Mouse (Mus musculus): ENCODE measurements around the gene Mnat1. TPM values are rescaled to one million over a fixed set of nuclear protein-coding genes. Genes with fewer than 3 reads are reported as not detected.

The Mnat1 gene
- polyA plus RNA-seq, 1 experiment, result 2.2 TPM

DNA sequence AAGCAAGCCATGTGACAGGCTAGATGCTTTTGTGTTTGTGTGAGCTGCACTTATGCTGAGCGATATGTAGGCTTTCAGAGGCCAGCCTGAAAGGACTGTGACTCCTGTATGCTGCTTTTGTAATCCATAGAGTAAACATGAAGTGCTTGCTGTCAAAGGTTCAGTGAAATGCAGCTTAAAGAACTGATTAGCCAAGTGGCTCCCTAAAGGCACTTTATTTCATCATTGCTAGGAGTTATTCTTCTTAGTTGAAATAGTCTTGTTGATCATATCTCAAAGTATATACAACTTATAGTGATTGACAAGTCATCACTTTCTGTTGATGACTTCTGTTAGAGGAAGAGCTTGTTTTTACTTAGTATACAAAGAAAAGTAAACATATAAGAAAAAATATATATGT is 83.9 kb downstream of the Mnat1 start:
- Histone ChIP-seq H3K27me3 (ENCODE audit: control insufficient read depth, insufficient read depth, low read length) (no peaks in the 10 kb centered on the region), H3K4me3 (ENCODE audit: extremely low read depth, insufficient read depth, insufficient read length) (no peak overlapping the region), H3K27ac (ENCODE audit: insufficient read depth, low read length) (no peak overlapping the region), H3K36me3 (ENCODE audit: control insufficient read depth, insufficient read depth, low read length) (no peaks in the 10 kb centered on the region), H3K4me1 (ENCODE audit: control insufficient read depth, insufficient read depth, insufficient read length) (no peaks in the 10 kb centered on the region)
- 98% methylated on average over 1 of the region's 1 CpGs for WGBS
- TF ChIP-seq POLR2A (IDR thresholded peaks at IDR 0.05; ENCODE audit: low read depth, low read length), result no peak
- TF ChIP-seq CTCF (IDR thresholded peaks at IDR 0.05; ENCODE audit: extremely low read depth, insufficient read depth, insufficient read length, insufficient replicate concordance), result no peak
- no peak for DNase-seq (ENCODE audit: low read depth in 1 of 2, low spot score in 2 of 2)

DNA sequence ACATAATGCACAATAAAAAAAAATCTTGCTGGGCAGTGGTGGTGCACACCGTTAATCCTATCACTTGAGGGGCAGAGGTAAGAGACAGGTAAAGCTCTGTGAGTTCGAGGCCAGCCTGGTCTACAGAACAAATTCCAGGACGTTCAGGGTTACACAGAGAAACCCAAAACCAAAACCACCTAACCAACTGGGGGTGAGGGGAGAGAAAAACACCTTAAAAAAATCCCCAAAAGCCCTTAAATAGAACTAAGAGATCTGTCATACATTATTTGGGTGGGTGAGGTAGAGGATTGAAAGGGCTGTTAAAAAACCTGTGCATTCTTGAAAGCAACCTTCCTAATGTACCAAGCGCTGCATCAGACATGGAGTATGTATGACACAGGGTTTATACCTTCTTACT is 85.0 kb downstream of the Mnat1 start:
- Histone ChIP-seq H3K27me3 (ENCODE audit: control insufficient read depth, insufficient read depth, low read length) (no peaks in the 10 kb centered on the region), H3K4me1 (ENCODE audit: control insufficient read depth, insufficient read depth, insufficient read length) (no peaks in the 10 kb centered on the region), H3K4me3 (ENCODE audit: extremely low read depth, insufficient read depth, insufficient read length) (no peak overlapping the region), H3K36me3 (ENCODE audit: control insufficient read depth, insufficient read depth, low read length) (no peaks in the 10 kb centered on the region), H3K27ac (ENCODE audit: insufficient read depth, low read length) (no peak overlapping the region)
- no peak for DNase-seq (ENCODE audit: low read depth in 1 of 2, low spot score in 2 of 2)
- TF ChIP-seq CTCF (IDR thresholded peaks at IDR 0.05; ENCODE audit: extremely low read depth, insufficient read depth, insufficient read length, insufficient replicate concordance) (no peak), POLR2A (IDR thresholded peaks at IDR 0.05; ENCODE audit: low read depth, low read length) (no peak)
- 78% methylated on average over 4 of the region's 4 CpGs for WGBS

DNA sequence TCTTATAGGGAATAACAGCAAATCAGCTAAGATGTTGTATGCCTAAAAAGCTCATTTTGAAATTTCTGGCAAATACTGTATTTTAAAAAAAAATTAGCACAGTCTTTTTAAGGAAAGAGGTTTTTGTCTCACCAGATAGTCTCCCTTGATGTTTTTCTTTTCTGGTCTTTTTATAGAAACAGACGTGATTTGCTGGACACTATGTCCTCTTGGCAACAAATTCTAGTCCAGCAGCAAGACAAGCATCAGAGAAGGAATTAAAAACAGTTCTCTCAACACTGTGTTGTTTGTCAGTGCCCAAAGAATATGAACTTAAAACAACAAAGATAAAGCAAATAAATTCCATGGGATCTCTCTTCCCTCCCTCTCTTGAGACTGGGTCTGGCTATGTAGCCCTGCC is 85.6 kb downstream of the Mnat1 start:
- Histone ChIP-seq H3K27me3 (ENCODE audit: control insufficient read depth, insufficient read depth, low read length) (no peaks in the 10 kb centered on the region), H3K36me3 (ENCODE audit: control insufficient read depth, insufficient read depth, low read length) (no peaks in the 10 kb centered on the region), H3K4me1 (ENCODE audit: control insufficient read depth, insufficient read depth, insufficient read length) (no peaks in the 10 kb centered on the region), H3K27ac (ENCODE audit: insufficient read depth, low read length) (no peak overlapping the region), H3K4me3 (ENCODE audit: extremely low read depth, insufficient read depth, insufficient read length) (no peak overlapping the region)
- WGBS, result 81% methylated on average over 1 of the region's 1 CpGs
- DNase-seq (ENCODE audit: low read depth in 1 of 2, low spot score in 2 of 2), result no peak
- TF ChIP-seq POLR2A (IDR thresholded peaks at IDR 0.05; ENCODE audit: low read depth, low read length) (no peak), CTCF (IDR thresholded peaks at IDR 0.05; ENCODE audit: extremely low read depth, insufficient read depth, insufficient read length, insufficient replicate concordance) (no peak)

DNA sequence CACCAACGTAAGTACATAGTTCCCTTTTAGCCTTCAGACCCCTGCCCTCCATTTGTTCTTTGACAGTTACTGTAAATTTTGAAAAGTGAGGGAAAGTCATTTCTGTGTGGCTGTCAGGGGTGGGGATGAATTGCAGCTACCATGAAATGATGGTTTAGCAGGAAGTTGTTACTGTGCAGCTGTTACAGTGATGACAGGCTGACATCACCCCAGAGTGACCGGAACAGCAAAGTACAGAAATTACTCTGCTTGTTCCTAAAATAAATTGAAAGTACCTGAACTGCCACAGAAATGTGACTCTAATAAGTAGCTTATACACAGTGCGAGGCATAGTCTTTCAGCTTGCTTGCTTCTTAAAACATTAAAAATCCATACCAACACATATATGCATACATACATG is 86.9 kb downstream of the Mnat1 start:
- WGBS, result 66% methylated on average over 3 of the region's 3 CpGs
- no peak overlapping the region for H3K4me3 ChIP-seq (ENCODE audit: extremely low read depth, insufficient read depth, insufficient read length)
- H3K36me3 ChIP-seq (ENCODE audit: control insufficient read depth, insufficient read depth, low read length), result no peaks in the 10 kb centered on the region
- DNase-seq (ENCODE audit: low read depth in 1 of 2, low spot score in 2 of 2), result no peak
- no peaks in the 10 kb centered on the region for H3K27me3 ChIP-seq (ENCODE audit: control insufficient read depth, insufficient read depth, low read length)
- no peaks in the 10 kb centered on the region for H3K4me1 ChIP-seq (ENCODE audit: control insufficient read depth, insufficient read depth, insufficient read length)
- TF ChIP-seq CTCF (IDR thresholded peaks at IDR 0.05; ENCODE audit: extremely low read depth, insufficient read depth, insufficient read length, insufficient replicate concordance) (no peak), POLR2A (IDR thresholded peaks at IDR 0.05; ENCODE audit: low read depth, low read length) (no peak)
- H3K27ac ChIP-seq (ENCODE audit: insufficient read depth, low read length), result no peak overlapping the region

DNA sequence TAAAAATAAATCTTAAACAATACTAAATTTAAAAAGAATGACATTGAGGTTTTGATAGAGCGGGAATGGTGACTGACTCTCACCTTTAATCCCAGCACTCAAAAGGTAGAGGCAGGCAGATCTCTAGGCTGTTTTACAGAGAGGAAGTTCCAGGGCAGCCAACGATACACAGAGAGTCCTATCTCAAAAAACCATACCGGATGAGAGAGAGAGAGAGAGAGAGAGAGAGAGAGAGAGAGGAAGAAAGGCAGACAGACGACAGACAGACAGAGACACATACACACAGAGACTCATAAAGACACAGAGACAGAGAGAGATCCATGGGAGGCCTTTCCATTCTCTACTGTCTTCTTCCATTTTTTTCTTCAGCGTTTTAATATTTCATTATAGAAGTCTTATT is 92.3 kb downstream of the Mnat1 start:
- H3K4me3 ChIP-seq (ENCODE audit: extremely low read depth, insufficient read depth, insufficient read length), result no peak overlapping the region
- WGBS, result 68% methylated on average over 5 of the region's 5 CpGs
- no peak for TF ChIP-seq CTCF (IDR thresholded peaks at IDR 0.05; ENCODE audit: extremely low read depth, insufficient read depth, insufficient read length, insufficient replicate concordance)
- TF ChIP-seq POLR2A (IDR thresholded peaks at IDR 0.05; ENCODE audit: low read depth, low read length), result no peak

DNA sequence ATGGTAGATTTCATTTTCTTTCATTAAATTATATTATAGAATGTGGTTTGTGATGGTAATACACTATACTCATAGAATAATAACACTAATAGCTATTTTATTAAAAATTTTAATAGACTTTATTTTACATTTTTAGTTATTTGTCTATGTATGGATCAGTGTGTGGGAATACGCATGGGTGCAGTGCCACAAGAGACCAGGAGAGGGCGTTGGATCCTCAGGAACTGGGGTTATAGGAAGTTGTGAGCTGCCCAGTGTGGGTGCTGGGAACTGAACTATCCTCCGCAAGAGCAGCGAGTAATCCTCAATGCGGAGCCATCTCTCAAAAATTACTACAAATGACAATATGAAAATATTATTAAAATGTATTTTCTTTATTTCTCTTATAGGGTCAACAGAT is 95.1 kb downstream of the Mnat1 start:
- no peak overlapping the region for H3K27ac ChIP-seq (ENCODE audit: insufficient read depth, low read length)
- 89% methylated on average over 5 of the region's 5 CpGs for WGBS
- no peak for DNase-seq (ENCODE audit: low read depth in 1 of 2, low spot score in 2 of 2)

More for the DNA sequence above, 92.3 kb downstream of the Mnat1 start:
- H3K36me3 ChIP-seq (ENCODE audit: control insufficient read depth, insufficient read depth, low read length), result peaks cover 3% of the 10 kb centered on the region
- no peak overlapping the region for H3K27ac ChIP-seq (ENCODE audit: insufficient read depth, low read length)
- no peaks in the 10 kb centered on the region for H3K4me1 ChIP-seq (ENCODE audit: control insufficient read depth, insufficient read depth, insufficient read length)
- DNase-seq (ENCODE audit: low read depth in 1 of 2, low spot score in 2 of 2), result no peak
- H3K27me3 ChIP-seq (ENCODE audit: control insufficient read depth, insufficient read depth, low read length), result no peaks in the 10 kb centered on the region

DNA sequence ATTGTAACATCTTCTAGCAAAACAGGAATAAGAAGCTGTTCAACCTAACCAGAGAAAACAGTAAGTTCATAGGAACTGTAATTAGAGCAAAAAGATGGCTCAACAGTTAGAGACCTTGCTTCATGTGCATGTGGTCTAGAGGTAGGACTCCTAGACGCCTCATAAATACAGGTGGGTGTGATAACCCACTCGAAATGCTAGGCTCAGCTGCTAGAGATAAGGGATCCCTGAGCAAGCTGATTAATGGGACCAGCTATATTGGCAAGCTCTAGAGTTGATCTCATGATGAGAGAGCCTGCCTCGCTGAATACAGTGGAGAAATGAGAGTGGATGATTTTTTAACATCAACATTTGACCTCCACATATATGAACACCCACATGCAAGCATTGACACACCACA is 97.7 kb downstream of the Mnat1 start:
- Histone ChIP-seq H3K27me3 (ENCODE audit: control insufficient read depth, insufficient read depth, low read length) (no peaks in the 10 kb centered on the region), H3K4me3 (ENCODE audit: extremely low read depth, insufficient read depth, insufficient read length) (no peak overlapping the region), H3K4me1 (ENCODE audit: control insufficient read depth, insufficient read depth, insufficient read length) (no peaks in the 10 kb centered on the region), H3K36me3 (ENCODE audit: control insufficient read depth, insufficient read depth, low read length) (peaks cover 3% of the 10 kb centered on the region), H3K27ac (ENCODE audit: insufficient read depth, low read length) (no peak overlapping the region)
- no peak for DNase-seq (ENCODE audit: low read depth in 1 of 2, low spot score in 2 of 2)
- TF ChIP-seq POLR2A (IDR thresholded peaks at IDR 0.05; ENCODE audit: low read depth, low read length), result no peak
- no peak for TF ChIP-seq CTCF (IDR thresholded peaks at IDR 0.05; ENCODE audit: extremely low read depth, insufficient read depth, insufficient read length, insufficient replicate concordance)
- WGBS, result 92% methylated on average over 3 of the region's 3 CpGs

More for the DNA sequence above, 95.1 kb downstream of the Mnat1 start:
- Histone ChIP-seq H3K36me3 (ENCODE audit: control insufficient read depth, insufficient read depth, low read length) (peaks cover 3% of the 10 kb centered on the region), H3K4me3 (ENCODE audit: extremely low read depth, insufficient read depth, insufficient read length) (no peak overlapping the region), H3K4me1 (ENCODE audit: control insufficient read depth, insufficient read depth, insufficient read length) (no peaks in the 10 kb centered on the region), H3K27me3 (ENCODE audit: control insufficient read depth, insufficient read depth, low read length) (no peaks in the 10 kb centered on the region)
- no peak for TF ChIP-seq POLR2A (IDR thresholded peaks at IDR 0.05; ENCODE audit: low read depth, low read length)
- TF ChIP-seq CTCF (IDR thresholded peaks at IDR 0.05; ENCODE audit: extremely low read depth, insufficient read depth, insufficient read length, insufficient replicate concordance), result no peak

All from spleen, adult 2 months (tissue).